Mouse (Mus musculus) megakaryocyte, embryonic 14.5 days (primary cell): ENCODE measurements around the gene Ears2. TPM values are rescaled to one million over a fixed set of nuclear protein-coding genes. Genes with fewer than 3 reads are reported as not detected.

Source experiments
- H3K27me3 ChIP-seq: replicated peaks from 2 replicates; pipeline ENCODE3; 2012; ENCODE audit warnings: inconsistent platforms
- H3K36me3 ChIP-seq: replicated peaks from 2 replicates; pipeline ENCODE3; 2012; ENCODE audit warnings: low read length, inconsistent platforms, mixed read lengths
- H3K4me1 ChIP-seq: 2 replicates; pipeline ENCODE4 v1.6.1; 2012; ENCODE audit warnings: inconsistent platforms
- H3K4me3 ChIP-seq: replicated peaks from 2 replicates; pipeline ENCODE3; 2012; ENCODE audit warnings: moderate library complexity, mild to moderate bottlenecking, inconsistent platforms
- H3K9me3 ChIP-seq: 2 replicates; pipeline ENCODE4 v1.6.1; 2012; ENCODE audit warnings: inconsistent platforms
- FLI1 ChIP-seq: IDR thresholded peaks from 2 replicates; pipeline ENCODE4 v1.6.1; 2012; ENCODE audit warnings: low read length, inconsistent platforms, mixed read lengths
- GATA1 ChIP-seq: IDR thresholded peaks from 3 replicates; pipeline ENCODE4 v1.6.1; 2012; ENCODE audit warnings: mixed read lengths, low read length, inconsistent platforms, borderline replicate concordance
- polyA plus RNA-seq: library from polyadenylated mRNA; stranded (reverse); fragments of >175 nt; gene quantifications from 2 replicates; pipeline ENCODE4 v1.2.3, GENCODE M21; 2012; ENCODE audit warnings: low replicate concordance; ENCODE audit not compliant: insufficient read depth

Gene Ears2
- polyA plus RNA-seq, 1 experiment, result 8.1 TPM

GRCm38 (mm10) chr7:122015734-122016133 is 51.3 kb downstream of the Ears2 start:
- no peaks in the 10 kb centered on the region for H3K9me3 ChIP-seq
- peaks cover 77% of the 10 kb centered on the region for H3K4me1 ChIP-seq
- TF ChIP-seq GATA1 (no peak), FLI1 (no peak)
- H3K4me3 ChIP-seq, result no peak overlapping the region
- peaks cover 44% of the 10 kb centered on the region for H3K36me3 ChIP-seq
- no peaks in the 10 kb centered on the region for H3K27me3 ChIP-seq

DNA sequence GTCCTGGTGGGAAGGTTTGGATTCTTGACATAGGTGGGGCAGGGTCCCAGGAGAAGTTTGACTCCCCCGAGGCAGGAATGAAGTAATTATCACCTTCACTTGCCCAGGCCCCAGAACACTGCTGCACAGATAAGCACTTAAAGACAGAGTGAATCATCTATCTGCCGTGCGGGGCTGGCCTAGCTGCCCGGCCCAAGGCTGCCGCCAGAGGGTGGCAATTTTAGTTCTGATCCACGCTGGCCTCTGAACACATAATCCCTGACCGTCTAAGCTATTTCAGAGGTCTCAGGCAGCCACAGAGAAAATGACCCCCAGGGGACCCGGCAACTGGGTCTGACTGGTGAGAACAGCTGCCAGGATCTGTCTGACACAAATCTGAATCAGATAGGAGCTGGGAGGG is 52.0 kb downstream of the Ears2 start:
- H3K4me3 ChIP-seq, result no peak overlapping the region
- TF ChIP-seq GATA1 (no peak), FLI1 (no peak)
- H3K27me3 ChIP-seq, result no peaks in the 10 kb centered on the region
- H3K9me3 ChIP-seq, result no peaks in the 10 kb centered on the region
- peaks cover 72% of the 10 kb centered on the region for H3K4me1 ChIP-seq
- H3K36me3 ChIP-seq, result peaks cover 50% of the 10 kb centered on the region

DNA sequence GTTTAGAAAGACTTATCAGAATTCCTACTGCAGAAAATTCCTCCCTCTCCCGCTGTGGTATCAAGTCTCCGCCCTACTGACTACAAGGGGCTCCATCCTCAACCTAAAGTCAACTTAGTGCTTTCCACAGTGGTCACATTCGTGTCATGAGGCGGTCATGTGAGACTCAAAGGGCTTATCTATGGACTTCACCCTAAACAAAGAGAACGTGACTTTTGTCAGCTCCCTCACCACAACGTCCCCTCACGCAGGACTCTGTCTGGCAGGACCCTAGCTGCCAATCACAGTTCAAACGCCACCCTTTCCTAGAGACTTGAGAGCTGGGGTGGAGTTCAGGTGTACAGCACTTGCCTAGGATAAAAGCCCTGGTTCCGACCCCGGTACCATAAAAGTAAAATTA is 54.1 kb downstream of the Ears2 start:
- peaks cover 50% of the 10 kb centered on the region for H3K4me1 ChIP-seq
- no peak overlapping the region for H3K4me3 ChIP-seq
- no peaks in the 10 kb centered on the region for H3K9me3 ChIP-seq
- TF ChIP-seq FLI1, result no peak
- no peak for TF ChIP-seq GATA1
- no peaks in the 10 kb centered on the region for H3K27me3 ChIP-seq
- H3K36me3 ChIP-seq, result peaks cover 70% of the 10 kb centered on the region

DNA sequence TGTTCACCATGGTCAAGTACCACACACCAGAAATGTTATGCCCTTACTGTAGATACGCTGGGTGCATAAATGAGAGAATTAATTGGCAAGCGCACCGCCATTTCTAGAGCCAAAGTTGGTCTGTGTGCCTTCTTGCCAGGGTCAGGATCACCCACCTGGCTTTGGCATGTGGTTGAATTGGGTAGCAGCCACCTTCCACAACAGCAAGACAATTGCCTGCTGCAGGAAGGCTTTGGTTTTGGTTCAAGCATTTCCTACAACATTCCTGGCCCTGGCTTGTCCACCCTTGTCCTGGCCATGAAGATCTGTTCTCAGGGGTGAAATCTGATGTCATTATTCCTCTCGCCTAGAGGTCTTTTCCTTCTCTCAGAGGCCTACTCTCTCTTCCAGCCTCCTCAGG is 54.7 kb downstream of the Ears2 start:
- TF ChIP-seq FLI1 (no peak), GATA1 (no peak)
- H3K36me3 ChIP-seq, result peaks cover 73% of the 10 kb centered on the region
- H3K4me3 ChIP-seq, result no peak overlapping the region
- no peaks in the 10 kb centered on the region for H3K9me3 ChIP-seq
- H3K27me3 ChIP-seq, result no peaks in the 10 kb centered on the region
- peaks cover 45% of the 10 kb centered on the region for H3K4me1 ChIP-seq

DNA sequence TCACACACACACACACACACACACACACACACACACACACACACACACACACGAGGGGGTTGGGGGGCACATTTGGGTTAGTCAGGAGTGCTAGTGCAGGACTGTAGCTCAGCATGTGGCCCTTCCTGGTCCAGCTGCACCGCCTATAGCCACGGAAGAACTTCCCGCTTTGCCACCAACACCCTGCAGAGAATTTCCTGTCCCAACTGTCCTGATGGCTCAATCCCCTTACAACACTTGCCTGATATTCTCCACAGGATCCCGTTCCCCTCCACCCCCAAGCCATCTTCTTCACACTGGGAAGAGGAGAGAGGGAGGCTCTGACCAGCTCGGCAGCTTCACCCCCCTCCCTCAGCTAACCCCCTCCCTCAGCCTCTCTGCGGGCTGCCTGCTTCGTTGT is 66.7 kb downstream of the Ears2 start:
- H3K9me3 ChIP-seq, result peaks cover 17% of the 10 kb centered on the region
- no peak overlapping the region for H3K4me3 ChIP-seq
- H3K27me3 ChIP-seq, result no peaks in the 10 kb centered on the region
- no peak for TF ChIP-seq FLI1
- no peak for TF ChIP-seq GATA1
- peaks cover 5% of the 10 kb centered on the region for H3K4me1 ChIP-seq
- H3K36me3 ChIP-seq, result peaks cover 94% of the 10 kb centered on the region

- TF ChIP-seq GATA1 (no peak), FLI1 (no peak)
- peaks cover 96% of the 10 kb centered on the region for H3K36me3 ChIP-seq
- H3K4me1 ChIP-seq, result no peaks in the 10 kb centered on the region
- peaks cover 17% of the 10 kb centered on the region for H3K9me3 ChIP-seq
- H3K27me3 ChIP-seq, result no peaks in the 10 kb centered on the region
- H3K4me3 ChIP-seq, result no peak overlapping the region
Measured at GRCm38 (mm10) chr7:121995961-121996360, 71.1 kb downstream of the Ears2 start.

Other genes starting within 250 kb of the Ears2 start
- not detected in 2 replicates for gene Scnn1b, start 202.2 kb downstream of the Ears2 start, polyA plus RNA-seq
- 2.6 and 4.4 TPM in 2 replicates for gene Cog7, start 85.6 kb downstream of the Ears2 start, polyA plus RNA-seq
- 32.9 and 40.9 TPM in 2 replicates for gene Gga2, start 46.0 kb downstream of the Ears2 start, polyA plus RNA-seq
- 2.8 and 20.2 TPM in 2 replicates for gene Ubfd1, start 88 bp downstream of the Ears2 start, polyA plus RNA-seq
- 847 and 2,571 TPM in 2 replicates for gene Ndufab1, start 34.6 kb upstream of the Ears2 start, polyA plus RNA-seq
- gene Palb2, start 65.7 kb upstream of the Ears2 start, polyA plus RNA-seq, result 0.50 and 2.0 TPM in 2 replicates
- gene Dctn5, start 65.8 kb upstream of the Ears2 start, polyA plus RNA-seq, result 4.5 and 7.6 TPM in 2 replicates
- 87.6 and 90.5 TPM in 2 replicates for gene Plk1, start 92.2 kb upstream of the Ears2 start, polyA plus RNA-seq
- gene Ern2, start 118.9 kb upstream of the Ears2 start, polyA plus RNA-seq, result not detected in 2 replicates
- gene Chp2, start 152.2 kb upstream of the Ears2 start, polyA plus RNA-seq, result not detected in 2 replicates
- gene Prkcb, start 221.5 kb upstream of the Ears2 start, polyA plus RNA-seq, result 0.82 and 0.83 TPM in 2 replicates